Mouse (Mus musculus) midbrain, postnatal 0 days (tissue): ENCODE measurements at regions not wholly inside any gene's neighbourhood (a gene's known extent, or its start where the extent isn't known, plus 50 kb on each side); places are given as distances from the start of the nearest gene placed in this dataset.

ENCODE experiments used
- ATAC-seq: fragments of 200-750 bp; cut with Nextera tagmentation; 2 replicates; pipeline ENCODE4 v1.8.0; 2017; ENCODE audit warnings: moderate number of reproducible peaks, mild to moderate bottlenecking, moderate TSS enrichment, moderate library complexity; ENCODE audit not compliant: low FRiP score
- DNase-seq: peaks from one replicate; pipeline ENCODE4 v3.0.0-alpha.2; 2015; ENCODE audit warnings: low spot score
- H3K27ac ChIP-seq: fragments of 300-500 bp; sonication (generic); 2 replicates; pipeline ENCODE4 v1.5.1; 2014; ENCODE audit warnings: low read depth, mild to moderate bottlenecking, low read length, mixed read lengths
- H3K27me3 ChIP-seq: fragments of 300-500 bp; sonication (generic); 2 replicates; pipeline ENCODE4 v1.6.1; 2014; ENCODE audit warnings: low read length, control low read depth, mixed read lengths; ENCODE audit not compliant: insufficient read depth
- H3K36me3 ChIP-seq: fragments of 300-500 bp; sonication (generic); 2 replicates; pipeline ENCODE4 v1.6.1; 2014; ENCODE audit warnings: low read length, control low read depth, mixed read lengths; ENCODE audit not compliant: insufficient read depth
- H3K4me1 ChIP-seq: fragments of 300-500 bp; sonication (generic); 2 replicates; pipeline ENCODE4 v1.6.1; 2014; ENCODE audit warnings: mild to moderate bottlenecking, control low read depth, antibody characterized with exemption, low read length, mixed read lengths; ENCODE audit not compliant: insufficient read depth
- H3K4me2 ChIP-seq: fragments of 300-500 bp; sonication (generic); 2 replicates; pipeline ENCODE4 v1.6.1; 2014; ENCODE audit warnings: low read depth, mild to moderate bottlenecking, low read length, mixed read lengths; ENCODE audit not compliant: poor library complexity, severe bottlenecking
- H3K4me3 ChIP-seq: fragments of 300-500 bp; sonication (generic); 2 replicates; pipeline ENCODE4 v1.5.1; 2014; ENCODE audit warnings: low read depth, mild to moderate bottlenecking, low read length, moderate library complexity
- H3K9ac ChIP-seq: fragments of 300-500 bp; sonication (generic); replicated peaks from 2 replicates; pipeline ENCODE4 v1.6.1; 2014; ENCODE audit warnings: mild to moderate bottlenecking, low read length, moderate library complexity, mixed read lengths; ENCODE audit not compliant: poor library complexity, severe bottlenecking
- H3K9me3 ChIP-seq: fragments of 300-500 bp; sonication (generic); 2 replicates; pipeline ENCODE4 v1.6.1; 2016; ENCODE audit warnings: low read length, control low read depth
- CTCF ChIP-seq: IDR thresholded peaks from 2 replicates; pipeline ENCODE4 v1.5.1; 2016; ENCODE audit warnings: antibody characterized with exemption, mild to moderate bottlenecking
- WGBS: fragments of 180-500 bp; shearing (Covaris S2); extraction: QIAGEN DNeasy Blood & Tissue Kit; methylation state at CpG from one replicate; pipeline ENCODE4 v1.1.7; 2014; 5-methylcytosine and 5-hydroxymethylcytosine counted together

- peak; percentile 47; the same call in 1 of the 2 replicates for ATAC-seq
- Histone ChIP-seq H3K9me3 (no peaks in the 10 kb centered on the region), H3K27me3 (no peaks in the 10 kb centered on the region), H3K4me1 (no peaks in the 10 kb centered on the region; the same call in 1 of the 2 replicates), H3K4me3 (peak overlapping the region; percentile 5; the same call in 1 of the 2 replicates), H3K36me3 (no peaks in the 10 kb centered on the region), H3K27ac (no peak overlapping the region), H3K9ac (no peak overlapping the region), H3K4me2 (peak overlapping the region; percentile 40)
- 4% methylated on average over 14 of the region's 14 CpGs for WGBS
- peak; percentile 82 for DNase-seq
- TF ChIP-seq CTCF = no peak
Observed at GRCm38 (mm10) chr2:128312084-128312594, 186.3 kb downstream of the Bcl2l11 start.

DNA sequence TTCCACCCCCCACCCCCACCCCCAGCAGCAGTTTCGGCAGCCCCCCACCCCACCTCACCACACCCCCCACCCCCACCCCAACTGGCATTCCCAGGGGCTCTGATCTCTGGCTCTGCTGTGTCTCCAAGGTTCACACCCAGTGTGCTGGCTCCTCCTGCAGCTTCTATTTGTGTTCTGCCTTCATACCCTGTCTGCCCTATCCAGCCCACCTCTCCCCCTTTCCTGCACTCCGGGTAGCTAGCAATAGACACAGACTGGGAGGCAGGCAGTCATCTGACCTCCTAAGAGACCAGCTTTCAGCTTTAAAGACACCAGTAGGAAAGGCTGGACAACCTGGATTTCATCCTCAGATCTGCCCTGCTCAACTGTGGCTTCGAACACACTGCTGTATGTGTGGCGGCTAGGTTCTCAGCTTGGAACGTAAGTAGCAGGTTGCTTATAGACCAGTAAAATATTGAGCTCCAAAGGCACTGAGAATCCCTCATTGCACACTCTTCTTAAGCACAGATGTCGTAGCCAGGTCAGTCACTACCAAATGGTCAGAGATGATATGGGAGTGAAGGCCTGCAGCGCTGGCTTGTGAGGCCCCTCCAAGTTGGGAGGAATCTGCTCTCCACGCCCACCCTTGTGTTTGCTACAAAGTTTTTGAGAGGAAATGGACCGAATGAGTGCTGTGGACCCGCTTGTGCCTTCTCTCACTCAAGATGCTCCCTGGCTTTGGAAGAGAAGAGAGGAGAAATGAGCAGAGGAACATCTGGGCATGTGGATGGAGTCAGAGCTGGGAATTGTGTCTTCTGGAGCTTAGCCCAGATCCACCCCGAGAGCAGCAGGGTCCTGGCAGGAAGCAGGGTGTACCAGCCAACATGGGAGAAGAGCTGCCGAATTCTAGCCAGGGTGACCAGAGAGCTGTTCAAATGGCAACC is 187.1 kb downstream of the Bcl2l11 start:
- Histone ChIP-seq H3K27ac (no peak overlapping the region), H3K36me3 (no peaks in the 10 kb centered on the region), H3K4me1 (no peaks in the 10 kb centered on the region; the same call in 1 of the 2 replicates), H3K27me3 (no peaks in the 10 kb centered on the region), H3K9ac (no peak overlapping the region), H3K4me3 (no peak overlapping the region), H3K9me3 (no peaks in the 10 kb centered on the region), H3K4me2 (peak overlapping the region; percentile 40)
- ATAC-seq (peak; percentile 49; the same call in 1 of the 2 replicates), DNase-seq (peak; percentile 18)
- 59% methylated on average over 12 of the region's 12 CpGs for WGBS
- TF ChIP-seq CTCF = no peak

DNA sequence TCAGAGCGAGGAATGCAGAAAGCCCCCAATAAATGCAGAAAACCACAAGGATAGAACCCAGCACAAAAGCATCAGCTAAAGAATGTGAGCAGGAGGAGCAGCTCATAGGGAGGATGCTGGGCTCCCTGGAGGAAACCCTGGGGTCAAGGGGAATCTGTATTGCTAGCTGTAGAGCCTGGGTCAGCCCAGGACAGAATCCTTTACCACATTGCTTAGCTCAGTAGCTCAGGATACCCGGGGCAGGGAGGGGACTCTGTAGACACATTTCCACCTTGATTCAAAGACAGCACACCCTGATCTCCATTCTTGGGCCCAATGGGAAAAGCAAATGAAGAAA is 187.7 kb downstream of the Bcl2l11 start:
- no peaks in the 10 kb centered on the region; the same call in 1 of the 2 replicates for H3K4me1 ChIP-seq
- no peak for ATAC-seq
- H3K27me3 ChIP-seq = no peaks in the 10 kb centered on the region
- no peak overlapping the region for H3K4me2 ChIP-seq
- no peak for DNase-seq
- H3K27ac ChIP-seq = no peak overlapping the region
- TF ChIP-seq CTCF = no peak
- H3K9me3 ChIP-seq = no peaks in the 10 kb centered on the region
- no peak overlapping the region for H3K9ac ChIP-seq
- no peak overlapping the region for H3K4me3 ChIP-seq
- 53% methylated on average over 2 of the region's 2 CpGs for WGBS
- H3K36me3 ChIP-seq = no peaks in the 10 kb centered on the region

GRCm38 (mm10) chr2:128313948-128314347 is 188.1 kb downstream of the Bcl2l11 start:
- TF ChIP-seq CTCF = no peak
- no peaks in the 10 kb centered on the region for H3K27me3 ChIP-seq
- no peak for DNase-seq
- H3K27ac ChIP-seq = no peak overlapping the region
- H3K4me1 ChIP-seq = no peaks in the 10 kb centered on the region; the same call in 1 of the 2 replicates
- no peak for ATAC-seq
- WGBS = 65% methylated on average over 1 of the region's 1 CpGs
- no peaks in the 10 kb centered on the region for H3K36me3 ChIP-seq
- H3K4me3 ChIP-seq = no peak overlapping the region
- no peak overlapping the region for H3K9ac ChIP-seq
- no peak overlapping the region for H3K4me2 ChIP-seq
- H3K9me3 ChIP-seq = no peaks in the 10 kb centered on the region

DNA sequence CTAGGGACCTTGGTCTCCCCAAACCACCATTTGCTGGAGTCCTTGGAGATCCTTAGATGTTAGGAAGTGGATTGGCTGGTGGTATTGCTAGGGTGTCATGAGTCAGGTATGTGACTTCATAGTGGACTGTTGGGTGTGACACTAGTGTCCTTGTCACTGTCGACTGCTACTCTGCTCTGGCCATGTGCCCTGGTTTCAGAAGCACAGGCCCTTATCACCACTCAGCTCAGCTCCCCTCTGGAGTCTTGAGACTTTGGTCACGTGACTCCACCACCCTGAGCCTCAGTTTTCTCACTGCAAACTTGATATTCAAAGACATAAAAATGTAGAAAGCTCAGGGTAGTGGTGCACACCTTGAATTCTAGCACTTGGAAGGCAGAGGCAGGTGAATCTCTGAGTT is 190.7 kb downstream of the Bcl2l11 start:
- H3K4me2 ChIP-seq = no peak overlapping the region
- DNase-seq (no peak), ATAC-seq (no peak)
- WGBS = 89% methylated on average over 2 of the region's 2 CpGs
- no peaks in the 10 kb centered on the region for H3K27me3 ChIP-seq
- H3K9me3 ChIP-seq = no peaks in the 10 kb centered on the region
- no peaks in the 10 kb centered on the region; the same call in 1 of the 2 replicates for H3K4me1 ChIP-seq
- no peaks in the 10 kb centered on the region for H3K36me3 ChIP-seq
- no peak overlapping the region for H3K27ac ChIP-seq
- H3K9ac ChIP-seq = no peak overlapping the region
- H3K4me3 ChIP-seq = no peak overlapping the region
- no peak for TF ChIP-seq CTCF

- DNase-seq (no peak), ATAC-seq (no peak)
- Histone ChIP-seq H3K4me2 (no peak overlapping the region), H3K9ac (no peak overlapping the region), H3K9me3 (no peaks in the 10 kb centered on the region), H3K36me3 (no peaks in the 10 kb centered on the region), H3K27ac (no peak overlapping the region), H3K4me3 (no peak overlapping the region), H3K4me1 (no peaks in the 10 kb centered on the region), H3K27me3 (no peaks in the 10 kb centered on the region)
- WGBS = 77% methylated on average over 4 of the region's 4 CpGs
- TF ChIP-seq CTCF = no peak
Observed at GRCm38 (mm10) chr2:128318266-128318665, 192.4 kb downstream of the Bcl2l11 start.
